Mouse (Mus musculus) lung, postnatal 10 days (tissue): ENCODE measurements around the gene Cmklr1.
"Not testable (repeated sequence)": the region's sequence is repeated elsewhere in the genome, so short reads cannot be mapped to it uniquely, and the experiment has no call there.

Source experiments
- DNase-seq: peaks from one replicate; pipeline ENCODE4 v3.0.0; 2021

The Cmklr1 gene

DNA sequence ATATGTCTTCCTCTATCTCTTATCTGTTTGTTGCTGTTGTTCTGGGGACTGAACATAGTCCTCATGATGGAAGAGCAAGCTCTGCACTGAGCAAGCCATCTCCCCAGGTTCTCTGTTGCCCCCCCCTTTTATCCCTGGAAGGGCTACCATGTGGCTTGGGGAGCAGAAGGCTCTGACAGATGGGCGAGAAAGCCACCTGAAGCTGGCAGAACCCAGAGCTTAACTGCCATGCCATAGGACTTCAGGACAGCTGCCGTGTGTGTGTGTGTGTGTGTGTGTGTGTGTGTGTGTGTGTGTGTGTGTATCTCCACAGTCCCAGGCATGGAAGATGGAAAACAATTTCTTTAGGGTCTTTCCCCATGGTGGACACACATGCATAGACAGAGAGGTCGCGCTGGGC is 31.5 kb downstream of the Cmklr1 start:
- DNase-seq: no peak

DNA sequence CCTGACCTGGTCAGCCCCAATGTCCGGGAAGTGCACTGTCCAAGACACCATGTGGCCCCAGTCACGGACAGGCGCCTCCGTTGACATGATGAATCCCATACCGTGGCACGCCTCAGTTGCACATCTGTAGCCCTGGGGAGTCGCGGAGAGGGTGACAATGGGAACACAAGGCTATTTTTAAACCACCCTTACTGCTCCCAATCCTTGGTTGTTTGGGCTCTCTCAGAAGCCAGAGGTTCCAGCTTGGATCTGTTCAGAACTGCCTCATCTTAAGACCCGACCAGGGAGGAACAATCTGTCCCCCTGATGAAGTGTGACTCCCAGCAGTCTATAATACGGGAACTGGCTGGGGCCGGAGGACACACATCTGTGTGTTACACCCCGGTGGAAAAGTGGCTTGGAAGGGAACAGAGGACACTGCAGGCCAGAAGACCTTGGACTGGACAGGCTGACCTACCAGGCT is 38.4 kb downstream of the Cmklr1 start:
- DNase-seq: peak; percentile 83

DNA sequence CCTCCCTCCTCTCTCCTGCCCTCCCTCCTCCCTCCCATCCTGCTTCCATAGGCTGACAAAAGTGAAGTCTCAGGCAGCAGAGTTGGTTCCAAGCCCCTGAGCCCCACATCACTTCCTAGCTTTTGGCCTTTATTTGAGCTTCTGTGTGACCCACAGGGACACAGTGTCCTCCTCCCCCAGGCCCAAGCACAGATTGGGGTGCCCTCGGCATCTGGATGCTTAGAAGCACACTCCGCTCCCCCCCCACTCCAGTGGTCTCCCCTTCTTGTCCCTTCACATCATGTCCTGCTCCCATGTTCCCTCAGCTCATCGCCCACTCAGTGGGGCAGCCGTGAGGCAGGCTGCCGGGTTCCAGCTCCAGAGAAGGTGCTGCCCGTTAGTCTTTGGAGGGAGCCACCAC is 39.1 kb downstream of the Cmklr1 start:
- no peak for DNase-seq

DNA sequence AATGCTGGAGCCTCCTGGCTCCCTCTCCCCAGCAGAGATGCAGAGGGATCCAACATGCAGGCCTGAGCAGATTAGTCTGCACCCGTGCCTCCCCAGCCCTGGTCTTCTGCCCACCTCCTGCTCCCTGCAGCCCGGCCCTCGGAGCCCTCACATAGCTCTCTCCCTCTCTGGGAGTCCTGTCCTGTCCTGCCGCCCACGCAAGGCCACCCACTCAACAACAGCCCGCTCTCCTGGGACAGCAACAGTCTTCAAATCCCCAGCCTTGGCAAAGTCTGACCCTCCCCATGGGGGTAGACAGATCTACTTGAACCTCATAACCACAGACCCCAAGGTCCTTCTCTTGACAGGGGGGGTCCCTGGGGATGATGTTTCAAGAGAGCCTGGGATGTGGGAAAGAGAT is 39.7 kb downstream of the Cmklr1 start:
- DNase-seq: no peak

DNA sequence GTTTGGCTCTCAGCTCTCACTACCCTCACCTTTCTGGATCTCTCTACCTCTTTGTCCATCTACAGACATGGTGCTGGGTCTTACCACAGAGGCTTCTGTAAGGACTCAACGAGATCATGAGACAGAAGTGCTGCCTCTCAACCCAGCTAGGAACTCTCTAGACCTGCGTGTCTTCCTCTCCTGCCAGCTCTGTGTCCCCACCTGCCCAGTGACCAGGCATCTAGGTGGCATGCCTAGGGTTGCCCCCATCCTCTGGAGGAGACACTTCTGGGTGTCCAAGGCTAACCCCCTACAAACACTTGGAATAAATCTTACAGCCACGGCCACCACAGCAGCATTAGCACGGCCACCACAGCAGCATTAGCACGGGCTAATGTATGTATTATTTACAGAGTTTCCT is 40.3 kb downstream of the Cmklr1 start:
- DNase-seq: no peak

DNA sequence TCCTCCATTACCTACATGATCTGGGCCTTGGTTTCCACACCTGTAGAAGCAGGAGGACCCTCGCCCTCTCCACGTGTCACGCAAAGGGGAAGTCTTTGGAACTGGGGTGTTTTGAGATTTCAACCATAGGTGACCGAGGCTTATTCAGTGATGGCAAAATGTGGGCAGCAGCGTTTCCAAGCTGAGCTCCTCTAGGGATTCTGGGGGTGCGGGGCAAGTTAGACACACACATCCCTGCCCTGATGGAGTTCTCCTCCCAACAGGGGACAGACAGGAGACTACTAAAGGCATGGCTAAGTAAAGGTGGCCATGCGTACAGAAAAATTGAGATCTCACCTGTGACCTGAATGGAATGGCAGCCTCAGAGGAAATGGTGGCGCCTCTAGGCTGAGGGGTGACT is 41.7 kb downstream of the Cmklr1 start:
- no peak for DNase-seq

DNA sequence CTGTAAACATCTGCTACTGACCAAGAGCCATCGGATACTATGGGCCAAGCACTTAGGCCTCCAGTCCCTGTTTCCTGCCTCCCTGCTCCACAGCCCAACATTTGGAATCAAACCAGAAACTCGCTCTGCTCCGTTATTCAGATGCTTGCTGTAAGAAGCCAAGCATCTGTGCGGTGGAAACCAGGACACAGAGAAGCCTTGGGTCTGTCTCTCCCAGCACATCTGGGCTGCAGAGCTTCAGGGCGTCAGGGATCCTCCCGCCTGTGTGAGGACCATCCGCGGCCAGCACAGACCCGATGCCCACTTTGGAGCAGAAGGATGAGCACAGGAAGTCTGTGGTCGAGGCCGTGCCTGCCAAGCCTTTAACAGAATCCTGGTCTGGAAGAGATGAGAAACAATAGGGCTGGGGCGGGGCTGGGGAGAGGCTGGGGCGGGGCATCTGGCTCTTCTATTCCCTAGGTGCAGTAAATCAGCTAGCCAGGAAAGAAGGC is 42.2 kb downstream of the Cmklr1 start:
- DNase-seq: peak; percentile 60

DNA sequence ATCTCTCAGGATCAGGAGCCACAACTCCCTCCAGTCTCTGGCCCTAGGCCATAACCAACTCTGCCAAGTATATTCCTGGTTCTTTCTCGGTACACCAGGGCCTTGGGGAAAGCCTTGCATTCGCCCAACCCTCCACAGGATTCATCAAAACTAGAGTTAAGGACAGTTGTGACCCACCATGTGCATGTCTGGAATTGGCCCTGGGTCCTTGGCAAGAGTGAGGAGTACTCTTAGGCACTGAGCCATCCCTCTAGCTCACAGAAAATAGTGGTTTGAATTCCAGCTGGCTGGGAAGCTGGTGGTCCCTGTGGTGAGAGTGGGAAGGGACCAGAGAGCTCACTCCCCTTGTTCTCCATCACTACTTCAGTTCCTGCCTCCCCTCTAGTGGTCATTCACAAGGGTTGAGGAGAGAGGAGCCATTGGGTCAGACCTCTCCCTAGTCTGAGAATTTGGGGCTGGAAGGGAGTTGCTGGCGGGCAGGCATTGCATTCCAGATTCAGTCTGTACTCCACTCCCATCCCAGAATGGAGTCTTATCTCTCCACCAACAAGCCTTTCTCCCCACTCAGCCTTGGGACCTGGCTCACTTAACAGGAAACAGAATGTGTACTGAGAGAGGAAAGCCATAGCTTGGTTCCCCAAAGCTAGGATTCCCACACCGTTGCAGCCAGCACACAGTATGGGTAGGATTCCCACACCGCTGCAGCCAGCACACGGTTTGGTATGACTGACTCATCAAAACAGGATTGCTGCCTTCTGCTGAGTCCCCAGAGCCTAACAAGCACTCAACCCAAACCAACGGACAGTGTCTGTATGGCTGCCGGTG is 43.1 kb downstream of the Cmklr1 start:
- peak; percentile 55 for DNase-seq

DNA sequence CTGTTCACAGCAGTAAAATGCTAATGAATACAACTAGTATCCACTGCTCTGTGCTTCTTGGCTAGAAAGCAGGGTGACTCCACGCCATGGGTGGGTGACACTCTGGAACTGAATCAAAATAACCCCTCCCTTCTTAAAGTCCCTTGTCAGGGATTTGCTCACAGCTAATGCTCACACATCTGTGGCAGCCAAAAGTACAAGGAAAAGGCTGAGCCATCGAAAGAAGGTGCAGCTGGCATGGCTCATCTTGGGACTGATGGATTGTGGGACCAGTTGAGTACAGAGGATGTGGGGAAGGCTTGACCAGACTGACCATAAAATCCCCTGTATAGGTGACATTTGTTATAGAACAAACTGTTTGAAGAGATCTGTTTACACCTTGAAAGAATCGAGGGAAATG is 44.1 kb downstream of the Cmklr1 start:
- DNase-seq: peak; percentile 44

DNA sequence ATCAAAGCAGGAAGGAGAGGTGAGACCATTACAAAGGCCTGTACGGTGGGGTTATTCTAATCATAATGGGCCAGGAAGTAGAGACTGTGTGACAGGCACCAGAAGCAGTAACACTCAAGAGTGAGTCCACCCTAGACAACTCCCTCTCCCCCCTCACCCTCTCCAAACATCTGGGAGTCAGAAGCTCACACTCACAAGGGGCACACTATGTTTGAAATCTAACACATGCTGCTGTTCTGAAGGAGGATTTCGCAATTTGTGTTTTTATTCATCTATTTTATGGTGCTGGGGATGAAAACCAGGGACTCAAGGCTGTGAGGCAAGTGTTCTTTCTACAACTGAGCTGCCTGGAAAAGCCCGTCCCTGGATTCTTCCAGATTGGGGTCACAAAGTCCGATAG is 45.5 kb downstream of the Cmklr1 start:
- DNase-seq: peak; percentile 60

DNA sequence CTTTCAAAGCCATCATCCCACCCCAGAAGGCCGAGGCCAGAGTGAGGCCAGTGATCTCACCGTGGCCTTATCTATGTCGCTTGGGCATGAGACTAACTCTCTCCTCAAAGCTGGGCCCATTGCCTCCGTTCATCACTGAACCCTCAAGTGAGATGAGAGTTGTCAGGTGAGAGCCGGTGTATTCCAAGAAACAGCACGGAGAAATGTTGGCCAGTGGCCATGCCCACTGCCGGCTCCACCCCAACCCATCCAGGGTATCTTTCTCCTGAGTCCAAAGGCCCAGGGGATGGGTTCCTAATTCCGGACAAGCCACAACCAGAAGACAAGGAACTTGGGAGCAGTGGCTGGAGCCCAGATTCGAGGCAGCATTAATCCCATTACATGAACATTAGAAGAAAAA is 46.8 kb downstream of the Cmklr1 start:
- DNase-seq: no peak

DNA sequence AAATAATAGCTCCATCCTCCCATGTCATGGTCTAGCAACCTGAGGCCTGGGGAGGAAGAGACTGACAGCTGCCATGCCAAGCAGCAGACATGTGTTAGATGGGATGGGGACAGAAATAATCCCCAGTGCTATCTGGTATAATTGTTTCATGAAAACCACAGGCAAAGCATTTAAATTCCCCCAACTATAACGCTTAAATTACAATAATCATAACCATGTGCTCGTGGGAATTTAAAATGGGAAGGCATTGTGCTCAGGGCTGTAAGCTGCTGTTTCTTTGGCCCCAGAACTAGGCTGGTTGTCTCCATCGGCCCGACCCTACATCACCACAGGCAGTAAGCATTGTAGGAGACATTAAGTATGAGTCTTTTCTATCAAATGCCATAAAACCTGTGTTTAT is 49.4 kb downstream of the Cmklr1 start:
- DNase-seq: no peak

DNA sequence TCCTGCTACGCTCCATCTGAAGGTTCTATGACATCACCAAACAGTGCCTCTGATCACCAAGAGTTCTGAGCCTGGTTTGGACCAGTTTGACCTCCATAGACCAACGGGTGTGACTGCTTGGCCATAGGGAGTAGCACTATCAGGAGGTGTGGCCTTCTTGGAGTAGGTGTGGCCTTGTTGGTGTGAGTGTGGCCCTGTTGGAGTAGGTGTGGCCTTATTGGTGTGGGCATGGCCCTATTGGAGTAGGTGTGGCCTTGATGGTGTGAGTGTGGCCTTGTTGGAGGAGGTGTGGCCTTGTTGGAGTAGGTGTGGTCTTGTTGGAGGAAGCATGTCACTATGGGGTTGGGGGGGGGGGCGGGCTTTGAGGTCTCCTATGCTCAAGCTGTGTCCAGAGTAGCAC is 50.0 kb downstream of the Cmklr1 start:
- DNase-seq: no peak

DNA sequence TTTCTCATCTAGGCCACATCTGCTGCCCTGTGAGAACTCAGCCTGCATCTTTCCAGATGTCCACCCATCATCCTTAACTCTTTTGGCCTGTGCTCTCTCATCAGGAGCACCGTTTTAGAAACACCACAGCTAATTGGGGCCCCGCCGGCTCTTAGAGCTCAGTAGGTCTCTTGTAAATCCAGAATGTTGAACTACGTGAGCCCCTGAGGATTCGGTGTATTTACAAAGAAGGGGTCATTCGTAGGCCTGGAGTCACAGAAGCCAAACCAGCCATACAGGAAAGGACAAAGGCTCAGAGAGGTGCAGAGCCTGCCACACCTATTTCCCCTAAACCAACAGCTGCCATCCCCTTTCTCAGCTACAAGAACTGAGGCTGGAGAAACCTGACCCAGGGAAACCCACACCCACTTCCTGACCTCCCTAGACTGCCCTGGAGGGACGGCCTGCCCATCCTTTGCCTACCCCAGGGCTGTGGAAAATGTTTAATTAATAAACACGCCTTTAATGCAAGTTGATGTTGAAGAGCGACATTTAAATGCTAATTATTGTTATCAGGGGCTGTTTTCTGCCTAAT is 53.4 kb downstream of the Cmklr1 start:
- DNase-seq: no peak

DNA sequence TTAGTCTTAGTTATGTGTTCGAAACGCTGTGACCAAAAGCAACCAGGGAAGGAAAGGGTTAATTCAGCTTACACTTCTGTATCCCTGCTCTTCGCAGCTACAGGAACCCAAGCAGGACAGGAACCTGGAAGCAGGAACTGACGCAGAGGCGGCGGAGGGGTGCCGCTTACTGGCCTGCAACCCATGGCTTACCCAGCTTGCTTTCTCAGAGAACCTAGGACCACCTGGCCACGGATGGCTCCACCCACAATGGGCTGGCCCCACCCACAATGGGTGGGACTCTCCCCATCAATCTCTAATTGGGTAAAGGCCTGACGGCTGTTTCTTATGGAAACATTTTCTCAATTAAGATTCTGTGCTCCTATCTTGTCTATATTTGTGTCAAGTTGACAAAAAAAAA is 54.0 kb downstream of the Cmklr1 start:
- DNase-seq: no peak

DNA sequence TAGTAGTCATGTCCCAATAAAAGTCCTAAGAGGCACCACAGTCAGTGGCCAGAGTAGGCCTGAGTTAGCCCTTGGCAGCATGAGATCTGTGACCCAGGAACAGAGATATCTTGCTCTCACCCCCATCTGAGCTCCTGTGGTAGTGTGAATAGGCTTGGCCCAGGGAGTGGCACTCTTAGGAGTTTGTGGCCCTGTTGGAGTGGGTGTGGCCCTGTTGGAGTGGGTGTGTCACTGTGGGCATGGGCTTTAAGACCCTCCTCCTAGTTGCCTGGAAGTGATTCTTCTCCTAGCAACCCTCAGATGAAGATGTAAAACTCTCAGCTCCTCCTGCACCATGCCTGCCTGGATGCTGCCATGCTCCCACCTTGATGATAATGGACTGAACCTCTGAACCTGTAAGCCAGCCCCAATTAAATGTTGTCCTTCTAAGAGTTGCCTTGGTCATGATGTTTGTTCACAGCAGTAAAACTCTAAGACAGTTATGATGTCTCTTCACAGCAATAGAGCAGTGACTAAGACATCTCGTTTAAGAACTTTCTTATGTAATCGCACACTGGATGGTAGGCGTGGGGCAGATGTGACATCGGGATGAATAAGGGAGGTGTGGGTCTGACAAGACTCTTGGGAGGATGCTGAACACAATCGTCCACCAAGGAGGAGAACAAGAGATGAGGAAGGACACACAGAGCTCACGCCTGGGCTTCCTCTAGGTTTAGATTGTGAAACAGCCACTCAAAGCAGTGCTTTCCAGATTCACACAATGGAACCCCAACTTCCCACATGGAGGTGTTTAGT is 56.1 kb downstream of the Cmklr1 start:
- no peak for DNase-seq

DNA sequence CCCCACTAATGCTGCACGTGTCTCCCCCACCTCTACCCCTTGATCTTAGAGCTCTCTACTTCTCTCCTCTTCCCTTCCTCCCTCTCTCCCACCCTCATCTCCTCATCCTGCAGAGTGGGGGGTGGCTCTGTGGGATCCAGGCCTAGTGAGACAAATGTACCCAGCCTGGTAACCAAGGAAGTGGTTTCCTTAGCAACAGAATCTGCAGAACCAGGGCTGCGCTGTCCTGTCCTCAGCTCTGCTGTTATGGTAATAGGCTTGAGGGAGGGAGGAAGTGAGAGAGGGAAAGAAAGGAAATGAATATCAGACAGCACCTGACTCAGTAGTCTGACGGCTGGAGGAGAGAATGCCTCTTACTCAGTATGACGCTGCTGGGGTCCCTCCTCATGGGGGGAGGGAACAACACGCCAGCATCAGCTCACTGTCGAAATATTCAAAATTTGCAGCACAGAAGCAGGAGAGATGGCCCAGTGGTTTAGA is 58.4 kb downstream of the Cmklr1 start:
- DNase-seq: no peak

DNA sequence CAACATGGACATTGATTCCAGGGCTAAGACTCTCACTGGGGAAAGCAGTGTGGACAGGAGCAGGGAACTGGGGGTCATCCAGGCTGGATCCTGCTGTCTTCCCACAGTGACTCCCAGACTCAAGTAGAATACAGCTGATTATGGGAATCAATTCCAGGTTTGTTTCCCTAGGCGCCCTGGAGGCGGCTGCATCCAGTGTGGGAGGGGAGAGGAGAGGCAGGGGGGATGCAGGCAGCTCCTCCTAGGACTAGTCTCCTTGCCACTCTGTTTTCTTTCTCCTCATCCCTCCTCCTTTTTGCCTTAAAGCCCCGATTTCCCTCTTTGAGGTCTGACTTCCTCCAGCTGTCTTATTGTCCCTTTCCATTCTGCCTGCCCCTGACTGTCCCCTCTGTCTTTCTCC is 59.1 kb downstream of the Cmklr1 start:
- DNase-seq: no peak

DNA sequence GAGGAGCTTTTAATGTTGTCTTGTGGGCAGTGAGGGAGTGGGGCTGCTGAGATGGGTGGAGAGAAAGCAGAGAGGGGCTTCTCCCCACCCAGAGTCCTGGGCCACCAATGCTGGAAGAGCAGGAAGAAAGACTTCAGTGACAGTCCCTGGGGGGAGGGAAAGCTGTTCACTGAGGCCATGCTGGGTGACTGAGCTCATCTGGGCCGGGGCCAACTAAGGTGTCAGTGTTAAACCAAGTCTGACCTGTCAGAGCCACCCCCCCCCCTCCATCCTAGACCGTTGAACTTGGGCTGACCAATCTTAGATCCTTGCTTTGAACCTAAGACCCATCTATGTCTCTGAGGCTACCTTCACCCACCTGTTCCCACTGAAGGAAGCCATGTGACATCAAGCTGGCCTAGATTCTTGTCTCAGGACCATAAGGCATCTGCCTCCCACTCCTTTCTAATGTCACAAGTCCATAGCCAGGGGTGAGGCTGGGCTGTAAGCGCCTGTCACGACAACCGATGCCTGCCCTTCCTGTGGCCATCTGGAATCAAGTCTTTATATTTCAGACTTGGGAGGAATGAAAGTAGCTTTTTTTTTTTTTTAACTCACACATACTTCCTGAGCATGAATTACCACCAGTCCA is 60.1 kb downstream of the Cmklr1 start:
- no peak for DNase-seq

DNA sequence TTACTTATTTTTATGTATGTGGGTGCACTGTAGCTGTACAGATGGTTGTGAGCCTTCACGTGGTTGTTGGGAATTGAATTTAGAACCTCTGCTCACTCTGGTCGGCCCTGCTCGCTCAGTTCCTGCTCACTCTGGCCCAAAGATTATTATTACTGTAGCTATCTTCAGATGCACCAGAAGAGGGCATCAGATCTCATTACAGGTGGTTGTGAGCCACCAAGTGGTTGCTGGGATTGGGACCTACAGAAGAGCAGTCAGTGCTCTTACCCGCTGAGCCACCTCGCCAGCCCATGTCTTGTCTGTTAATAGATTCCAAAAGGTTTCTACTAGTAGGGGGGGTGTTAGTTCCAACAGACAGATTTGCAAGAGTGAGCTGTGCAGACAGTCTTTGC is 63.8 kb downstream of the Cmklr1 start:
- DNase-seq: not testable (repeated sequence)

DNA sequence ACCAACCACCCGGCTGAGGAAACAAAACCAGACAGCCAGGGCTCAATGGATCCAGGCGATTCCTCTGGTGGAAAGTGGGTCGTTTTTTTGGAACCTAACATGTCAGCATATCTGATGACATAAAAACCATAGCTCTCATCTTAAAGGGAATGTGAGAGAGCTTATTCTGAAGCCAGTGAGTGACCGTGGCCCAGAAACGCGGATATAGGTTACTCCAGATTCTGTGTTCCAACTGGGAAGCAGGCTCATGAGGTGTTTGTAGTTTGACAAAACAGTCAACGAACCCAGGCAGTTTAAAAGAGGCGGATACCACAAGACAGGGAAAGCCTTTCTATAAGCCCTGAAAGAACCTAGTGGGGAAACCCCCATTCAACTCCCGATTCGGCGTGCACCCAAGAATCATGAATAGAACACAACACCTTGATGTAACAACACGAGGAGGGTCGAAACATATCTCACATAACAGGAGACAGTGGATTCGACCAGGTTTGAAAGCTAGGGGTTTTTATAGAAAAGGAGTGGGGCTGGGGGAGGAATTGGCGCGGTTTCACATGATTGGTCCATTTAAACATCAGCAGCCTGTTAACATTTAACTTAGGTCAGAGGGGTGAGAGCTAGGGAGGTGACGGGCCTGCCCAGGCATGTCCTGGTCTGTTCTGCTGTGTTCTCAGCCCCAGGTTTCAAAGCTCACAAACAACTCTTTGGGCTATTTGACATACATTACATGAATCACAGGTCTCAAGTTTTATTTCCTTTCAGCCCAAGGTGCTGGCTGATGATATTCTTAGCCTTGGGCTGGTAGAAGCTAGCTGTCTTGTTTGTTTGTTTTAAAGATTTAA is 64.4 kb downstream of the Cmklr1 start:
- not testable (repeated sequence) for DNase-seq

DNA sequence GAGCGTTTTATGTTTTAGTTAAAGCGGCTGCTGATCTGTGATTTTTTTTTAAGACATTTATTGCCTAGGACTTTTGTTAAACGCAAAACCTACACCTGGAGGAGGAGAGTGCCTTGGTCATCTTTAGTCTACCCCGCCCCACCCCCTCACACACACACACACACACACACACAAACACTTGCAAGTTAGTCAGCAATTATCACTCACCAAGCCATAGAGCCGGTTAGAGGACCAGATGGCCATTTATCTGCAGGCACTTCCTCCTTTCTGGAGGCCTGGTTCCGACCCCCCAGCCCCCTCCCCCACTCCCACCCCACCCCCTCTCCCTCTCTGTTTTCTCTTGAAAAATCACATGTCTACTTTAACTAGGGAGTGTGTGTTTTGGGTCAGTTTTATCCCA is 65.8 kb downstream of the Cmklr1 start:
- DNase-seq: no peak
